Mouse (Mus musculus) forebrain, embryonic 12.5 days (tissue): ENCODE results near the gene Grk3. TPM values are rescaled to one million over a fixed set of nuclear protein-coding genes. Genes with fewer than 3 reads are reported as not detected.

Source experiments
- ATAC-seq: fragments of 200-750 bp; cut with Nextera tagmentation; 2 replicates; pipeline ENCODE4 v1.8.0; 2017; ENCODE audit warnings: moderate TSS enrichment; ENCODE audit not compliant: low FRiP score
- H3K27ac ChIP-seq: fragments of 300-500 bp; sonication (generic); 2 replicates; pipeline ENCODE4 v1.5.1; 2016; ENCODE audit warnings: mild to moderate bottlenecking
- H3K27me3 ChIP-seq: fragments of 300-500 bp; sonication (generic); 2 replicates; pipeline ENCODE4 v1.6.1; 2016; ENCODE audit warnings: mild to moderate bottlenecking
- H3K36me3 ChIP-seq: fragments of 300-500 bp; sonication (generic); replicated peaks from 2 replicates; pipeline ENCODE4 v1.6.1; 2016; ENCODE audit warnings: mild to moderate bottlenecking
- H3K4me1 ChIP-seq: fragments of 300-500 bp; sonication (generic); 2 replicates; pipeline ENCODE4 v1.6.1; 2016
- H3K4me2 ChIP-seq: fragments of 300-500 bp; sonication (generic); 2 replicates; pipeline ENCODE4 v1.6.1; 2016; ENCODE audit warnings: mild to moderate bottlenecking, moderate library complexity
- H3K4me3 ChIP-seq: fragments of 300-500 bp; sonication (generic); replicated peaks from 2 replicates; pipeline ENCODE4 v1.5.1; 2016; ENCODE audit warnings: mild to moderate bottlenecking
- H3K9ac ChIP-seq: fragments of 300-500 bp; sonication (generic); 2 replicates; pipeline ENCODE4 v1.6.1; 2016; ENCODE audit warnings: mild to moderate bottlenecking
- H3K9me3 ChIP-seq: fragments of 300-500 bp; sonication (generic); 2 replicates; pipeline ENCODE4 v1.6.1; 2016
- WGBS: fragments of 180-500 bp; shearing (Covaris S2); methylation state at CpG from one replicate; pipeline ENCODE4 v1.1.7; 2016; 5-methylcytosine and 5-hydroxymethylcytosine counted together
- polyA plus RNA-seq: library from polyadenylated mRNA; unstranded; fragments of >200 nt; fragmentation: Nextera tagmentation; extraction: Ambion mirVana; gene quantifications from 2 replicates; pipeline ENCODE4 v1.2.1, GENCODE M21; 2016

Grk3 gene
- polyA plus RNA-seq, 1 experiment from 2014 or later: 9.4 TPM

DNA sequence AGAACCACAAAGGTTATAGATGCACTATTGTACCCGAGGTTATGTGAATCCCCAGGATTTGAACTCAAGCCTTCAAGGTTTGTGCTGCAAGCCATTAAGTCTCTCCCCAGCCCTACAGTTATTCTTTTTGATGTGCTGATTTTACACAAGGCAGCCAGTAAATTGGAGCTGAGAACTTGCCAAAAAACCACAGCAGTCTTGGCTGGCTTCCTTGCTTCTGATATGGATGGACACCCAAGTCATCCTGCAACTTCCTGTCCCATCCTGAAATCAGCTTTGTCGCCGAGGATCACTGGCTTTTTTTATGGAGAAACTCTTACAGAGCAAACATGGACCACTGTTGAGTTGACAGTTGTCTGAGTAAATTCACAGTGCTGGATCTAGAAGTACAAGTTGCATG lies 14.5 kb upstream of the Grk3 start:
- 73% methylated on average over 3 of the region's 3 CpGs for WGBS
- H3K27me3 ChIP-seq: no peaks in the 10 kb centered on the region
- H3K36me3 ChIP-seq: no peaks in the 10 kb centered on the region
- no peak overlapping the region for H3K4me2 ChIP-seq
- H3K9ac ChIP-seq: no peak overlapping the region
- peaks cover 17% of the 10 kb centered on the region for H3K4me1 ChIP-seq
- ATAC-seq: no peak
- H3K4me3 ChIP-seq: no peak overlapping the region
- no peaks in the 10 kb centered on the region for H3K9me3 ChIP-seq
- H3K27ac ChIP-seq: no peak overlapping the region

DNA sequence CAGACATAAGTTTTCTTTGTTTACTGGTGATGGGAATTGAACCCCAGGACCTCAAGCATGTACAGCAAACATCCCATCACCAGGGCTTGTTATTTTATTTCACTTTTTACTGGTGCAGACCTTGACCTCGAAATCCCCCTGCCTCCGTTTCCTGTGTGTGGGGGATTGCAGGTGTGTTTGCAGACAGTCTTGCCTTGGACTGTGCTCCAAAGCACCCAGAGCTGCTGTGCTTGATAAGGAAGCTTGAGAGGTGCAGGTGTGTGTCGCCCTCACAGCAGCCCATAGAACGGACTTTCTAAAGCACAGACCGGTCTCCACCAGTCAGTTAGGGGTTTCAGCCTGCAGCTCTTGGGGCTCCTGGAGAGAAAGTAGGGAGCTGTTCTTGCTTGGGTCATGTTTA lies 11.1 kb upstream of the Grk3 start:
- WGBS: 90% methylated on average over 5 of the region's 5 CpGs
- Histone ChIP-seq H3K4me1 (peaks cover 35% of the 10 kb centered on the region), H3K4me2 (no peak overlapping the region), H3K9ac (no peak overlapping the region), H3K27ac (no peak overlapping the region), H3K27me3 (0 out of 2 replicates have a peak, but pooled peaks cover 3% of the 10 kb centered on the region), H3K4me3 (no peak overlapping the region), H3K36me3 (no peaks in the 10 kb centered on the region), H3K9me3 (no peaks in the 10 kb centered on the region)
- no peak for ATAC-seq

DNA sequence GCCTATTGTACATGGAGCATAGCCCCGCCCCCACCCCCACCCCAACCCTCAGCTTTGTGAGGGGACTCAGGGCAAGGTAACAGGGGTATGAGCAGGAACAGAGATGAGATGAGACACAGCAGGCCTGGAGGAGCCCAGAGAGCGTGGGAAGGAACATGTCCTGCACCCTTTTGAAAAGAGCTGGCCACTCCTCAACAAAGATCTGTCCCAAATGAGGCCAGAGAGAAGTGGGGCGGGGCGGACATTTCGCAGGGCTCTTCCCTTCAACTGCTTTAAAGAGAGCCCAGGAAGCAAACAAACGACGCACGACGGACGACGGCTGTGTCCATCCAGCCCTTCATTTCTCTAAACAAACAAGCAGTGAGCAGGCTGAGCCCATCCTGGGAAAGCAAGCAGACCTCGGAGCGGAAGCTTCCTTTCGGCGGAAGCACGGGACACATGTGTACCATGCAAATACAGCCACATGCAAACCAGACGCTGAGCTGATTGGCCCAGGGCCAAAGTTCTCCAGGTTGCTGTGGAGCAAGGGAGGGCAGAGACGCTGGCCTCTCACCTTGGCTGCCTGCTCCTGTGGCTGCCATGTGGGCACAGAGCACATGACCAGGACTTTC lies 8.7 kb upstream of the Grk3 start:
- Histone ChIP-seq H3K4me2 (peak overlapping the region; percentile 13), H3K9ac (0 out of 2 replicates have a peak overlapping the region, but pooled peaks have one; percentile 4), H3K27ac (peak overlapping the region; percentile 53; the same call in 1 of the 2 replicates), H3K4me1 (peaks cover 27% of the 10 kb centered on the region), H3K9me3 (no peaks in the 10 kb centered on the region), H3K4me3 (no peak overlapping the region), H3K27me3 (0 out of 2 replicates have a peak, but pooled peaks cover 3% of the 10 kb centered on the region), H3K36me3 (no peaks in the 10 kb centered on the region)
- WGBS: 37% methylated on average over 18 of the region's 18 CpGs
- ATAC-seq: peak; percentile 44

DNA sequence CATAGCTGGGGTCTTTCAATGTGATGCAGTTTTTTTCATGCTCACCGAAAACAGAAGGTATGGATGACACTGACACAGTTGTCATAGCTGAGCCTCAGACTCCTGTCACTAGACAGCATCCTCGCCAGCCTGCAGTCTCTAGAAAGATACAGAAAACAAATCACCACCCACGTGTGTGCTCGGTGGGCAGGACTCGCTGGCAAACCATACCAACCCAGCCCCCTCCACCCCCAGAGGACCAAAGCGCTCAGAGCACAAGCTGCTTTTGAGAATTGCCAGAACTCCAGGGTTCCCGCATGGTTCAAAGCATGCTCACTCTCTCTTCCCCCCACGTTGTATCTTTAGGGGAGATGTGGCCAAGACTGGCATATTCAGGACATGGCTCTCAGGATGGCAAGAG lies 2.6 kb upstream of the Grk3 start:
- no peak for ATAC-seq
- Histone ChIP-seq H3K9me3 (no peaks in the 10 kb centered on the region), H3K27me3 (peaks cover 45% of the 10 kb centered on the region), H3K4me3 (no peak overlapping the region), H3K4me1 (peaks cover 21% of the 10 kb centered on the region), H3K27ac (no peak overlapping the region), H3K36me3 (no peaks in the 10 kb centered on the region), H3K9ac (no peak overlapping the region), H3K4me2 (no peak overlapping the region)
- WGBS: 75% methylated on average over 8 of the region's 8 CpGs

DNA sequence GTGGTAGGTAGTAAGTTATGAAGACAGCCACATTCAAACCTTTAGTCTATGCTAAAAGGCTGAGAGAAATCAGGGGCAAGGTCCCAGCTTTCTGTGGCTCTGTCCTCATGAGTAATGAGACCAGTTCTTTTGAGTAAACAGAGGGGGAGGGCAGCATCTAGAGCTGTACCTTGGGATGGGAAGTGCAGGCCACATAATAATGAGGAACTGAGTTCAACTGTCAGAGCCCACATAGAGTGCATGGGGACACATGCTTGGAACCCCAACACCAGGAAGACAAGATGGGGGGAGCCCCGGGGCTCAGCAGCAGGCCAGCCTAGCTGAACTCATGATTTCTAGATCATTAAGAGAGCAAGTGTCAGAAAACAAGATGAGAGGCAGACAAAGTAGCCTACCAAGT lies 1.4 kb upstream of the Grk3 start:
- peaks cover 48% of the 10 kb centered on the region for H3K27me3 ChIP-seq
- H3K9me3 ChIP-seq: no peaks in the 10 kb centered on the region
- H3K27ac ChIP-seq: no peak overlapping the region
- ATAC-seq: no peak
- no peak overlapping the region for H3K4me3 ChIP-seq
- H3K4me2 ChIP-seq: no peak overlapping the region
- H3K9ac ChIP-seq: no peak overlapping the region
- WGBS: 91% methylated on average over 1 of the region's 1 CpGs
- H3K4me1 ChIP-seq: peaks cover 15% of the 10 kb centered on the region
- no peaks in the 10 kb centered on the region for H3K36me3 ChIP-seq

DNA sequence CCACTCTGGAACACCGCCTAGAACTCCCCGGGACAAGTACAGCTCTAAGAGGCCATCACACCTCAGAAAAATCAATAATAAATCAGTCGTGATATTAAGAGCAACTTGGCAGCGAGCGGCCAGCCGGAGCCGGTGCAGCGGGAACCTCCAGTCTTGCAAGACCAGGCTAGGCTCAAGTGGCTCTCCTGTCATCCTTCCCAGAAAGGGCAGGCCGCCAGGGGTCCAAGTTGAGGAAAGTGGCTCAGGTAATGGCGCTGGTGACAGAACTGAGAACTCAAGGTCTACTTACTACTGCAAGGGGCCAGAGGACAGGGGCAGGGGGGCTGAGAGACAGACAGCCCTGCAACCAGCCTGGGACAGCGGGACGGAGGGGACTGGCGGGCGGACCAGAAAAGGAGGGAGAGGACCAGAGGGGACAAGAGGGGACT lies 769 bp downstream of the Grk3 start:
- Histone ChIP-seq H3K27ac (no peak overlapping the region), H3K27me3 (peaks cover 46% of the 10 kb centered on the region), H3K4me3 (peak overlapping the region; percentile 59), H3K36me3 (no peaks in the 10 kb centered on the region), H3K9me3 (no peaks in the 10 kb centered on the region), H3K9ac (peak overlapping the region; percentile 61), H3K4me1 (peaks cover 15% of the 10 kb centered on the region), H3K4me2 (peak overlapping the region; percentile 71)
- ATAC-seq: peak; percentile 61
- 6% methylated on average over 14 of the region's 14 CpGs for WGBS

DNA sequence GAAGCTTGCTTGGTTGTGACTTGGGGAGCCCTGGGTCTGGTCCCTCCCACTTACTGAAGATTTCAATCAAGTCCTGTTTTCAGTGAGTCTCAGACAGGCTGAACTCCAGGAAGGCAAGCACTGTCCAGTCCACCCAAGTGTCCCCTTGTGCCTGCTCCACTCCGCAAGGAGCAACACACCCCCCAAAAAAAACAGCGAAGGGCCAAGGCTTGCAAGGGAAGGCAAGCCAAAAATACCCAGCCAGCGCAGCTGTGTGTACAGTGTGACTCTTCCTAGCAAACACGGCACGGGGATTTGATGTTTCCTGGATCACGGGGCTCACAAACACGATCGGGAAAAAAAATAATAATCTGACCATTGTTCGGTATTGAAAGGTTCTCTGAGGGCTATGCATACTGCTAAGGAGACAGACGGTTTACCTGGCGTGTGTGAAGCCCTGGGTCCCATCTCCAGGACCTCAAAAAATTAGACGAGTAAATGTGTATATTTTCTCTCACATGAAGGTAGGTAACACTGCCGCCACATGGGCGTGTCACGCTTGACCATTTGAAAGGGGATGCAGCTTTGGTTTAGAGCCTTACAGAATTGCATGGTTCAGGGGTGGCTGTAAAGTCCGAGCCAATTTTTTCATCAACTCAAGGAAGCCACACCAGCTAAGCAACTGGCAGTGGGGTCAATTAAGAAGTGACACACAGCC lies 1.3 kb downstream of the Grk3 start:
- H3K9me3 ChIP-seq: no peaks in the 10 kb centered on the region
- no peaks in the 10 kb centered on the region for H3K36me3 ChIP-seq
- H3K4me1 ChIP-seq: peaks cover 15% of the 10 kb centered on the region
- no peak for ATAC-seq
- H3K4me3 ChIP-seq: peak overlapping the region; percentile 59
- no peak overlapping the region for H3K27ac ChIP-seq
- 64% methylated on average over 16 of the region's 16 CpGs for WGBS
- H3K9ac ChIP-seq: 0 out of 2 replicates have a peak overlapping the region, but pooled peaks have one; percentile 61
- peak overlapping the region; percentile 71 for H3K4me2 ChIP-seq
- peaks cover 46% of the 10 kb centered on the region for H3K27me3 ChIP-seq

DNA sequence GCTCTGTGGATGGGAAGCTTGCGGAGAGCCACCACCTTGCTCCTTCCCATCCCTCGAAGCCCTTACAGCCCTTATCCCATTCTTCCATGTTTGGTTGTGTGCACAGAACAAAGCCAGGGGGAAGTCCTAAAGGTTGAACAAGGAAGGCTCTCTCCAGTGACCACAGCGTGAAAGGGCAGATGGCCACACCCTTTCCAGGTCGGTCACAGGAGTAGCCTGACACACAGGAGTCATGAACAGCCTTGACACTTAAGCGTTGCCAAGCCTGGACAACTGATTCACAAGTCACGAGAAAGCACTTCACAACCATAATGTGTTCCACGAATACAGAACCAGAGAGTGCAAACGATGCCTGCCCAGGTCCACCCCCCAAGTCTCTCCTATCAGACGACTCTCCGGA lies 3.7 kb downstream of the Grk3 start:
- Histone ChIP-seq H3K4me1 (peaks cover 15% of the 10 kb centered on the region), H3K9me3 (no peaks in the 10 kb centered on the region), H3K27ac (no peak overlapping the region), H3K4me2 (no peak overlapping the region), H3K4me3 (no peak overlapping the region), H3K27me3 (peaks cover 37% of the 10 kb centered on the region), H3K36me3 (no peaks in the 10 kb centered on the region), H3K9ac (no peak overlapping the region)
- WGBS: 85% methylated on average over 10 of the region's 10 CpGs
- ATAC-seq: no peak

DNA sequence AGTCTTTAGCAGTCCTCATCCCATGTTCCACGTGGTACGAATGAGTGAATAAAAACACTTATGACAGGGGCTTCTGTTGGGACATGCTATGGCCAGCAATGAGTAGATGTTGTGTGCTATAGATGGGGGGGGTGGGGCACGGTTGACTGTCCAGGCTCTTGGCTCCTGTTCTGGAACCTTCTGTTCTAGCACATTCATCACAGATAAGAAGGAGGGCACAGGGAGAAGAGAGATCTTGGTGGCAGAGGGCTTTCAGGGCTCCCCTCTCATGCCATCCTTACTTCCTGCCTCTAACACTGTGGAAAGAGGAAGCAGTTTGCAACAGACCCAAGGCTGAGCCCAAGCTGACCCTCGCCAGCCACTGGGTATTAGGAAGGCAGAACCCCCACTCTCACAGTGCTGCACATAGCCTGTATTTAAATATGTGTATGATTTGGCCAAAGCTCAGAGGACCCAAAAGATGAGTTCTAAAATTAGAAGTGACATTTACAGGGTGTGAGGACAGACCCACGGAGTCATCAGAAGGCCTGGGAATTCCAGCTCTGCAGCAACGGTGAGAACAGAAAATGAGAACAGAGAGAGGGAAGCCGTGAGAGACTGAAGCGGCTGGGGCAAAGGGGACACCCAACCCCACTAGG lies 6.3 kb downstream of the Grk3 start:
- Histone ChIP-seq H3K9me3 (no peaks in the 10 kb centered on the region), H3K4me1 (0 out of 2 replicates have a peak, but pooled peaks cover 3% of the 10 kb centered on the region), H3K36me3 (no peaks in the 10 kb centered on the region), H3K9ac (no peak overlapping the region), H3K27me3 (peaks cover 15% of the 10 kb centered on the region), H3K4me2 (no peak overlapping the region), H3K4me3 (no peak overlapping the region), H3K27ac (no peak overlapping the region)
- WGBS: 93% methylated on average over 8 of the region's 8 CpGs
- no peak for ATAC-seq

DNA sequence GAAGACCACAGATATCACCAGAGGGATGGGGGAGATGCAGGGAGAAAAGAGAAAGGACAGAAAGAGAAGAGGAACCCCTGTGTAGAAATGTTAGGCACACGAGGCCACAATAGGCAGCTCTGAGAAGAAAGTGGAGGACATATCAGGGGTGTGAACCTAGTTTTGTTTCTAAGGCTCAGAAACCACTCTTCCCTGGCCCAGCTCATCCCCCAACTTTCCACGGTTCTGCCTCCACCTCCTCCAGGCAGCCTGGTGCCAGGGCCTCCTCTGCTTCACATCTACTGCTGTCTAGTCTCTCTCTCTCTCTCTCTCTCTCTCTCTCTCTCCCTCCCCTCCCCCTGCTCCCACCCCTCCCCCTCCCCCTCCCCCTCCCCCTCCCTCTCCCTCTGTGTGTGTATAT lies 7.1 kb downstream of the Grk3 start:
- Histone ChIP-seq H3K4me2 (no peak overlapping the region), H3K9me3 (no peaks in the 10 kb centered on the region), H3K36me3 (no peaks in the 10 kb centered on the region), H3K9ac (no peak overlapping the region), H3K4me3 (no peak overlapping the region), H3K4me1 (0 out of 2 replicates have a peak, but pooled peaks cover under 1% of the 10 kb centered on the region), H3K27me3 (peaks cover 7% of the 10 kb centered on the region), H3K27ac (no peak overlapping the region)
- no peak for ATAC-seq
- WGBS: 76% methylated on average over 2 of the region's 2 CpGs

DNA sequence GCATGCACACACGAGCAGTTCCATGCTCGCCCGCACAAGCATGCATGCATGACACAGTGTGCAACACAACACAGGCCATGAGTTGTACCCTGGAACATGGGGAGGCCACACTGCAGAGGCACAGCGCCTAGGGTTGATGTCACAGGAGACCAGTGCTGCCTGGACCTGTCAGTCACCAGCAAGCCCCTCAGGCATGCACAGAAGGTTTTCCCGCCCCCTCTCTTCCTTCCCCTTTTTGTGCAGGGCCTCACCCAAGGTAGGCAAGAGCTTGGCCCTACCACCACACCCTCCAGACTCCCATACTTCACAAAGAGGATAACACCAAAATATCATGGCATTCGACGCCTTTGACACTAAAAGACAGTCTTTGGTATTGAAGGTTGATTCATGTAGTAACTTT lies 8.6 kb downstream of the Grk3 start:
- WGBS: 93% methylated on average over 7 of the region's 7 CpGs
- H3K4me1 ChIP-seq: peaks cover 8% of the 10 kb centered on the region
- no peaks in the 10 kb centered on the region for H3K9me3 ChIP-seq
- H3K36me3 ChIP-seq: no peaks in the 10 kb centered on the region
- ATAC-seq: no peak
- no peak overlapping the region for H3K4me2 ChIP-seq
- H3K27me3 ChIP-seq: no peaks in the 10 kb centered on the region
- no peak overlapping the region for H3K27ac ChIP-seq
- no peak overlapping the region for H3K9ac ChIP-seq
- no peak overlapping the region for H3K4me3 ChIP-seq

DNA sequence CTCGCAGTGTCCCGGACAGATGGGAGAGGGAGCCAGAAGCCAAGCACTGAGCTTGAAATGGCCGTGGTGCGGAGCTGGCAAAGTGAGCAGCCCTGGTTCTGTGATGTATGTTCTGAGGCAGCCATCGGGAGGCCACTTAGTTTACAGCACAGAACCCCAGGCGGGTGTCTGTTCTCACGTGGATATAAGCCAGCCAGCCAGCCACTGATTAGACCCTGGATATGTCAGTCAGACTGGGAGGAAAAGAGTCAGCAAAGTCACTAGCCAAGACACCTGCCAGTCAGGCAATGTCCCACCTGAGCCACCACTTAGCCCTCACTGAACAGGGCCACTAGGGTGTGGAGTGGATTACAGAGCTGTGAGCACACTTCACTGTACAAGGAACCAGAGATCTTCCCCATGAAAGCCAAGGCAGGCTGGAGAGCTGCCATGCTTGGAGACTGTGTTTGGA lies 9.6 kb downstream of the Grk3 start:
- ATAC-seq: no peak
- peaks cover 4% of the 10 kb centered on the region; the same call in 1 of the 2 replicates for H3K27me3 ChIP-seq
- H3K9me3 ChIP-seq: no peaks in the 10 kb centered on the region
- H3K4me2 ChIP-seq: no peak overlapping the region
- WGBS: 88% methylated on average over 7 of the region's 7 CpGs
- H3K27ac ChIP-seq: no peak overlapping the region
- no peak overlapping the region for H3K4me3 ChIP-seq
- H3K36me3 ChIP-seq: no peaks in the 10 kb centered on the region
- H3K4me1 ChIP-seq: peaks cover 8% of the 10 kb centered on the region
- no peak overlapping the region for H3K9ac ChIP-seq
